Mouse (Mus musculus): ENCODE data around the gene Ano1.

Ano1 gene

GRCm38 (mm10) chr7:144696764-144697704 lies 54.7 kb downstream of the Ano1 start:
- peak in 1 of 2 experiments; percentile 20 for DNase-seq

GRCm38 (mm10) chr7:144689855-144690254 lies 61.9 kb downstream of the Ano1 start:
- no peak for DNase-seq

- no peak for DNase-seq
Observed at GRCm38 (mm10) chr7:144689136-144689535, 62.6 kb downstream of the Ano1 start.

- no peak for DNase-seq
Observed at GRCm38 (mm10) chr7:144687663-144688381, 64.0 kb downstream of the Ano1 start.

- peak in 1 of 2 experiments; percentile 8 for DNase-seq
Observed at GRCm38 (mm10) chr7:144684947-144685346, 66.8 kb downstream of the Ano1 start.

GRCm38 (mm10) chr7:144684467-144684866 lies 67.3 kb downstream of the Ano1 start:
- peak; percentile 15 to 36 for DNase-seq

GRCm38 (mm10) chr7:144680096-144680495 lies 71.7 kb downstream of the Ano1 start:
- no peak for DNase-seq

- peak; percentile 24 to 60 for DNase-seq
Observed at GRCm38 (mm10) chr7:144678241-144679030, 73.3 kb downstream of the Ano1 start.

GRCm38 (mm10) chr7:144677341-144678086 lies 74.3 kb downstream of the Ano1 start:
- no peak for DNase-seq

- DNase-seq, result no peak
Observed at GRCm38 (mm10) chr7:144675632-144676031, 76.1 kb downstream of the Ano1 start.

- DNase-seq, result no peak
Observed at GRCm38 (mm10) chr7:144669895-144670294, 81.9 kb downstream of the Ano1 start.

- no peak for DNase-seq
Observed at GRCm38 (mm10) chr7:144668603-144669278, 83.0 kb downstream of the Ano1 start.

GRCm38 (mm10) chr7:144667091-144667490 lies 84.7 kb downstream of the Ano1 start:
- no peak for DNase-seq

GRCm38 (mm10) chr7:144665585-144665984 lies 86.2 kb downstream of the Ano1 start:
- no peak for DNase-seq

- no peak for DNase-seq
Observed at GRCm38 (mm10) chr7:144663566-144663965, 88.2 kb downstream of the Ano1 start.

GRCm38 (mm10) chr7:144656261-144656967 lies 95.4 kb downstream of the Ano1 start:
- DNase-seq, result no peak

- DNase-seq, result peak; percentile 28 to 43
Observed at GRCm38 (mm10) chr7:144653681-144654425, 97.9 kb downstream of the Ano1 start.

GRCm38 (mm10) chr7:144647547-144647946 lies 104.2 kb downstream of the Ano1 start:
- DNase-seq, result peak; percentile 32 to 53

- DNase-seq, result no peak
Observed at GRCm38 (mm10) chr7:144640817-144641216, 111.0 kb downstream of the Ano1 start.

- no peak for DNase-seq
Observed at GRCm38 (mm10) chr7:144636000-144636399, 115.8 kb downstream of the Ano1 start.
